Mouse (Mus musculus) WW6 (cell line): ENCODE results near the gene Scd3.
A peak's percentile ranks its signal among the peaks of the same experiment; 100 is the strongest.
"Not testable (repeated sequence)": the region's sequence is repeated elsewhere in the genome, so short reads cannot be mapped to it uniquely, and the experiment has no call there.

ENCODE experiments used
- DNase-seq: peaks from one replicate; pipeline ENCODE4 v3.0.0-alpha.2; 2013; ENCODE audit warnings: low read depth, low spot score

Gene Scd3

GRCm38 (mm10) chr19:44237471-44238006 is 34.5 kb downstream of the Scd3 start:
- no peak for DNase-seq

DNA sequence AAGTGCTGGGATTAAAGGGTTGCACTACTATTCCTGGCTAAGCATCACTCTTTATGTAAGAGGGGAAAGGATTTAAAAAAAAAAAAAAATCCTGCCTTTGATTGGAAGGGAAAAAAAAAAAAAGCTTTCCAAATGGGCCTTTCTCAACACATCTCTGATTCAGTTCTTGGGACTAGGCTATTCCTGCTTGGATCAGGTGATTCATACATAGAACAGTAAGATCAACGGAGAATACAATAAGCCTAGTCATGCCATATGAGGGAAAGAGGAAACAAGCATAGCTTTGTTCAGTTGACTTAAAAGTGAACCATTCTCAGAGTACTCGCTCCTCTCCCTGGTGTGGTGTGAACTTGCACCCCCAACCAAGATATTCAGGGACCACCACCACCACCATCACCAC is 35.8 kb downstream of the Scd3 start:
- DNase-seq = no peak

DNA sequence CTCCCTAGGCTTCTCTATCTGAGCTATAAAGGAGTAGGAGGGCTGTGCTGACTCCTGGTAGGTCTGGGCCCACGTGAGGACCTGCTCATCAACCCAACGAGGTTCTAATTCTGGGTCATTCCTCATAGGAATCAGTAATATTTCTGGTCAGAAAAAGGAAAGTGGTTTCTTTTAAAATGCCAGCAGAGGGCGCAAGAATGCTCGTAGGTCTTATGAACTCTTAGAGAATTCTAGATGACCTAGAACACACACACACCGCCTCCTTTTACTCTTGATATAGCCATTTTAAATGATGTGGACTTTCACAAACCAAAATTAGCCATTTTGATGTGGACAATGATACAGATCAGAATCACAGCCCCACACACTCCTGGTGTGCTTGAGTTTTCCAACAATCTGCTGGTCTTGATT is 42.7 kb downstream of the Scd3 start:
- DNase-seq = no peak

DNA sequence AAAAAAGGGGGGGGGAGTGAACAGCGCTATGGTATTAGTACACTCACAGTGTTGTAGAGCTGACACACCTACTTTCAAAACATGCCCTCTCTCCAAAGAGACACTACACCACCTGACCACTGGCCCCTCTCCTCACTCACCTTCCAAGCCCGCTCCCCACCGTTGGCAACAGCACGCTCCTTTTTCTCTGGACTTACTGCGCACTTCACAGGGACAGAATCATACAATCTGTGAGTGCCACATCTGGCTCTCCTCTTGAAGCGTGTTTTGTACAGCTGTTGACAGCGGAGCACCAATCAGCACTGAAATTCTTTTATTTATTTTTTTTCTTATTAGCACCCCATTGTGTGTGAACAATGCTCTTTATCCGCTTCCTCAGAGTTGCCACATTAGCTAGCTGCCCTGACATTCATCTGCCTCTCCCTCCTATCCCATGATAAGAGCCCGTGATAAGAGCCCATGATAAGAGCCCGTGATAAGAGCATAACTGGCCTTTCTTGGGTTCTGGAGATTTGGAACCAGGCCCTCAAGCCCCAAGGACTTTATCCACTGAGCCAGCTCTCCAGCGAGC is 43.4 kb downstream of the Scd3 start:
- no peak for DNase-seq

GRCm38 (mm10) chr19:44247281-44248080 is 44.4 kb downstream of the Scd3 start:
- no peak for DNase-seq

- DNase-seq = peak; percentile 99
Measured at GRCm38 (mm10) chr19:44248081-44248853, 45.2 kb downstream of the Scd3 start.

DNA sequence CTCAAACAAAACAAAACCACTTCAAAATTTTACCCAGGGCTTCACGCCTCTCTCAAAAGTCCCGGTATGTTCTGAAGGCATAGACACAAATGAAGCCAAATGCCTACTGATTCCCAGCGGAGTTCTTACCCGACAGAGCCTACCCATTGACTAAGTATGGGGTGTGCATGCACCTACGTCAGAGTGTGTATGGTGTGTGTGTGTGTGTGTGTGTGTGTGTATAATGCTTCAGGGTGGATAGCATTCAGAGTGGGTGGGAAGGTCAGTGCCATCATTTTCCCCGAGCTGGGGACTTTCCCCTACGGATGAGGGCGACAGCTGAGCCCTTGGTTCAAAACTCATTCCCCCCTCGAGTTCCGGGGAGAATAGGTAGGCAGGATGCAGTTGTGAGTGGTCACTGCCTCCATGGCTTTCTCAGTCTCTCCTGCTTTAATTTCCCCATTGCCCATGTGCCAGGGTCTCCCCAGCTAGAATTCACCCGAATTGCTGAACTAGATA is 45.8 kb downstream of the Scd3 start:
- no peak for DNase-seq

GRCm38 (mm10) chr19:44251138-44251537 is 48.1 kb downstream of the Scd3 start:
- DNase-seq = not testable (repeated sequence)

- DNase-seq = no peak
Measured at GRCm38 (mm10) chr19:44251936-44252558, 49.0 kb downstream of the Scd3 start.

DNA sequence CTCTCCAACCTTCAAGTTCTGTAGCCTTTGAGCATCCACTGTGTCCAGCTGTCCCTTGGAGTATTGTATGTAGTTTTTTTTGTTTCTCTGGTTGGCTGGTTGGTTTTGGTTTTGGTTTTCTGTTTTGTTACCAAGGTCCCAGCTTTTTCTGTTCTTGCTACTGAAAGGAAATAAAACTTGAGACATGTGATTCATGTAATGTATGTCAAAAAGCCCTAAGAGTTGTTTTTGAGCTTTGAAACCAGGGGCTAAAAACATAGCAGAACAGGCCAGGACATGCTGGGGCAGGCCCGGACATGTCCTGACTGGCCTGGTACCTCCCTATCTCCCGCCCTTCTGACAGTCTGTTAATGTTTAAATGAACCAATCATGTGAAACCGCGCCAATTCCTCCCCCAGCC is 51.0 kb downstream of the Scd3 start:
- not testable (repeated sequence) for DNase-seq

DNA sequence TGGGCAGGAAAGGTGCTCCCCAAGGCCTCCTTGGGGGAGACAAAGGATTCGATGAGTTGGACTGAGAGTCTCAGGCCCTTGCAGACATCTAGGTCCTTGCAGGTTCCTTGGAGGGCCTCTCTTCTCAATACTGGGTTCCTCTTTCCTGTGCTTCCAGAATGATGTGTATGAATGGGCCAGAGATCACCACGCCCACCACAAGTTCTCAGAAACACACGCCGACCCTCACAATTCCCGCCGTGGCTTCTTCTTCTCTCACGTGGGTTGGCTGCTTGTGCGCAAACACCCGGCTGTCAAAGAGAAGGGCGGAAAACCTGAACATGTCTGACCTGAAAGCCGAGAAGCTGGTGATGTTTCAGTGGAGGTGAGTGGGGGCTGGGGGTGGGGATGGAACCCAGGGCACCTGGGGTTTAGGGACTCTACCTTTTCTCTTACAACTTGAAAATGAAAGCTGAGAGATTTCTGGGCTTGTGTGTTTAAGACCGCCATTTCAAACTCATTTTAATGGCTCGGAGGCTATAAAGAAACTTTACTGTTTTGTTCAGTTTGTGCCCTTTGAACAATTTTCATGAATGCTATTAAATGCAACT is 54.4 kb downstream of the Scd3 start:
- no peak for DNase-seq

DNA sequence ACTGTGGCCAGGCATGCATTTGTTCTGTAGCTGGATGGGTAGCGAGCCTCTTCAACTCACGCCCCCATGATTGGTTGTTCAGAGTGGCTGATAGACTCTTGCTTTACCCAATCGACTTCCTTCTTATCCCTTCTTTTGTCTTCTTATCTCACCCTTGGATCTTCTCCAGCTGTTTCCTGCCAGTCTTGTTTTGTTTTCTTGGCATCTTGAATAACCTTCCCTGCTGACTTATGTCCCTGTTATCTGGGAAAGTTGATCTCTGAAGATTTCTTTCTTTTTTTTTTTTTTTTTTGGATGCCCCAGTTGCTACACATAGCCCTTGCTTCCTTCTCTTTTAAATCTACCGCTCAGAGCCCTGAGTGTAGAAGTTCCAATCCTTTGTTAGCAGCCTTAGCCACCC is 56.4 kb downstream of the Scd3 start:
- DNase-seq = no peak

GRCm38 (mm10) chr19:44260487-44260886 is 57.4 kb downstream of the Scd3 start:
- DNase-seq = no peak

DNA sequence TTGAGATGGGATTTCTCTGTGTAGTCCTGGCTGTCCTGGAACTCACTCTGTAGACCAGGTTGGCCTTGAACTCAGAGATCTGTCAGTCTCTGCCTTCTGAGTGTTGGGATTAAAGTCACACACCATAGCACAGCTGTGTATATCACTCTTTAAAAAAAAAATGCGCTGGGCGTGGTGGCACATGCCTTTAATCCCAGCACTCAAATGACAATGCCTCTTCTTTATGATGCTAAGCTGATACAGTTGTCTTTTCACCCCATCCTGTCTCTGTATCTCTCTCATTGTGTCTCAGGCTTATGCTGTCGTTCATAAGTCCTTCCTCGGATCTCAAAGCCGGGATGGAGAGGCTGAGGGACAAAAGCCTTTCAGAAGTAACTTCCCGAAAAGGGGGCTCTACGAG is 58.7 kb downstream of the Scd3 start:
- no peak for DNase-seq

- no peak for DNase-seq
Measured at GRCm38 (mm10) chr19:44263581-44263980, 60.5 kb downstream of the Scd3 start.

DNA sequence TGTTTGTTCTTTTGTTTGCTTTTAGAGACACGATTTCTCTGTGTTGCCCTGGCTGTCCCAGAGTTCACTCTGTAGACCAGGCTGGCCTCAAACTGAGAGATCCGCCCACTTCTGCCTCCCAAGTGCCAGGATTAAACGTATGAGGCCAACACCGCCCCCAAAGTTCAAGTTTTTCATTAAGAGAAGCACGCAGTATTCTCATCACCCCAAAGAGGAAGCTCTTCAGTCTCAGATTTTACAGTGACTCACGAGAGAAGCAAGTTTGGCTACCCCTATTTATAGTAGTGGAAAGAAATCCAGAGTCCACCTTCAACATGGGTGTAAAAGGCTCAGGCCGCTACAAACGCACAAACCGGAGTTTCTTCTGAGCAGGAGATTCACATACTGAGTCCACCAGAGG is 61.2 kb downstream of the Scd3 start:
- DNase-seq = no peak

GRCm38 (mm10) chr19:44265300-44265699 is 62.2 kb downstream of the Scd3 start:
- DNase-seq = no peak

GRCm38 (mm10) chr19:44265911-44266337 is 62.9 kb downstream of the Scd3 start:
- peak; percentile 84 for DNase-seq

GRCm38 (mm10) chr19:44266458-44266823 is 63.4 kb downstream of the Scd3 start:
- no peak for DNase-seq

DNA sequence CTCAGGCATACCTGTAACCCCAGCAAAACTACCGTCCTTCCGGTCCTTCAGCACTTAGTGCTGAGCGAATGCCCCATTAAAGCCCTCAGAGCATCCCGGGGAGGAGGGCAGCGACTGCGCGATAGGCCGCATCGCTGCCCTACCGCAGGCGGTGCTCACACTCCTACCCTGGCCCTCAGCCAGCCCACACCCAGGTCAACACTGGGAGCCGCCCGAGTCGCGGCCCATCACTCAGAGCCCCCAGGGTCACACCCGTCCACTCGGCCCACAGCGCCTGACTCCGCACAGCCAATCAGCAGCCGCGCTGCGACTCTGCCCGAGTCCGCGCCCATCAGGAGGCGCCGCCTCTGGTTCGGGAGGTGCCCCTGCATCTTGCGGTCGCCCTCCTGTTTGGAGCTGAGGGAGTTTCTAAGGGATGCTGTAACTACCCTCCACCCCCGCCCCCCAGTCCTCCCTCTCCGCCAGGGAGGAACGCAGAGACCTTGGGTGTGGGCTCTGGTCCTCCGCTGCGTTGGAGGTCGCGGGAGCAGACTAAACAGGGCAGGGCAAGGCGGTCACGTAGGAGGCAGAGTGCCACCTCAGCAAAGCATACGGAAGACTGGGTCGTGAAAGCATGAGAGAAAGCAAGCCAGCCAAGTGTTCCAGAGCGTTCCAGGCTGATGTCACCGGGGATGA is 63.9 kb downstream of the Scd3 start:
- peak; percentile 80 for DNase-seq

DNA sequence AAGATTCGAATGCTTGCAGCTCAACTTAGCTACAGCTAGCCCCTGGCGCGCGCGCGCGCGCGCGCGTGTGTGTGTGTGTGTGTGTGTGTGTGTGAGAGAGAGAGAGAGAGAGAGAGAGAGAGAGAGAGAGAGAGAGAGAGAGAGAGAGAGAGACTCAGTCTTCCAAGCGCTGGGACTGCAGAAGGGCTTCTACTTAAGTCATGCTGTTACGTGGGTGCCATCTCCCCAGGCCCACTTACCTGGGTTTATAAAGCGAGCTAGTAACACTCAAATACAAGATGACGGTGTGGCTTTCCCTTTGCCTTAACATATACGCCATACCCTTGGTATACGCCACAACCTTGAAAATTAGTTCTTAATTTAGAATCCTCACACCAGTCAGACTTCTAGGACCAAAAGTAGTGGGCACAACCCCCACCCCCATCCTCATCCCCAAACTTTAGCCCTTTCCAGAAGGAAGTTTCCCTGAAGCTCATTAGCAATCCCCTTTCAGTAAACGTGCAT is 64.5 kb downstream of the Scd3 start:
- no peak for DNase-seq
